Mouse (Mus musculus): ENCODE results near the gene Dgkh.

Dgkh gene

GRCm38 (mm10) chr14:78674606-78675005, 58.0 kb downstream of the Dgkh start:
- no peak for DNase-seq (ENCODE audit: low spot score)

- no peak for DNase-seq (ENCODE audit: low spot score)
Measured at GRCm38 (mm10) chr14:78669986-78670385, 62.6 kb downstream of the Dgkh start.

DNA sequence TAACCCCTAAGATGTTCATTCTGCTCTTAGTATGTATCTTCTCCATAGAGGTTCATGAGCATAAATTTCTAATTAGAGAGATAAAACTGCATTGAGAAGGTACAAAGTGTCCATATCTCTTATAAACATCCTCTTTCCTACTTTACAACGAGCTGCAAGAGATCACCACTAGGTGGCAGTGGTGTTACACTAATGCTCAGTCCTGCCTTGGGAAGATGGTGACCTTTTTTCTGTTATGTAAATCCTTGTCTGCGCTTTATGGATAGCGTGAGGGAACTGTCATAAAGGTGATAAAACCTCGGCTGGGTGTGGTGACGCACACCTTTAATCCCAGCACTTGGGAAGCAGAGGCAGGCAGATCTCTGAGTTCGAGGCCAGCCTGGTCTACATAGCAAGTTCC, 64.3 kb downstream of the Dgkh start:
- peak; percentile 89 for DNase-seq (ENCODE audit: low spot score)

DNA sequence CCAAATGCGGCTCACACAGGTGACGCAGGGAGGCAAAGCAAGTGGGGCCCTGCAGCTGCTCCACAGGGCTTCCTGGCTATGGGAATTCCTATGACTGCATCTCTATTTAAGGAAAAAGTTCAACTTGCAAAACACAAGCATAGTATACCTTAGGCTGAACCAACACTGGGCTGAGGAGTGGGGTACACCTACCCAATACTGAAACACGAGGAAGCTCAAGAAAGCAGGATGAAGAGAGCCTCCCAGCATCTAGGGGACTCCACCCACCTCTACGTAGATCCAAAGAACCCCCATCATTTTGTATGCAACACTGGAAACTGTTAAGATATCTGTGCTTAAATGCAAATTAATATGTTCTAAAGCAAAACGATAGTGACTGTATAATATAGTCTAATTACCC, 64.8 kb downstream of the Dgkh start:
- no peak for DNase-seq (ENCODE audit: low spot score)

DNA sequence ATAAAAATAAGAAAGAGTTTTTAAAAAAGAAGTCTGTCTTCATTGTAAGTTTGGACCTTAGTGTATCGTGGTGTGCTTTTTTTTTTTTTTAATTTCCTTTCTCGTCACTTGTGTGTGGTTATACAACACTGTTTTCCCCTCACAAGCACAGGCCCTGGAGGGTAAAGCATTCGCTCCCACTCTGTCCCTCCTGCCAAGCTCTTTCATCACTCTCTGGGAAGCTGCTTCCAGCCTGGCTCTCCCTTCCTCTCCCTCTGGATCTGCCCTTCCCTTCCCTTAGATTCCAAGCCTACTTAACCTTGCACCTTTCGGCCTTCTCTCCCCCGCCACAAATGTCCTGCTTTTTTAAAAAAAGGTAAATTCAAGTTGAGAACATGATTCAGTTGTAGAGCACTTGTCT, 69.9 kb downstream of the Dgkh start:
- DNase-seq (ENCODE audit: low spot score), result no peak

- no peak for DNase-seq (ENCODE audit: low spot score)
Measured at GRCm38 (mm10) chr14:78661462-78661861, 71.1 kb downstream of the Dgkh start.

DNA sequence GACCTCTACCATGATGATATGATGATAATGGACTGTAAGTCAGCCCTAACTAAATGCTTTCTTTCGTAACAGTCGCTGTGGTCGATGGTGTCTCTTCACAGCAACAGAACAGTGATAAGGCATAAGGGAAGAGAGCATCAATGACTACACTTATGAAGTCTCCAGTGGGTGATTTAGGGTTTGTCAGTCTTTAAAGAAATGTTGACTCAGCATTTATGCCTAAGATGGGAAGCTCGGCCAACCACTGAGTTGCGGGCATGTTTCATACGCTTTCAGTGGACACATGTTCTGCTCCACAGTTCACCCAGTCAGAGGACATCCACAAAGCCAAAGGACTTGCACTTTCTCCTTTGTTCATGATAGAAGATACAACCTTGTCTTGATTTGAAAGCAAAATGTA, 73.9 kb downstream of the Dgkh start:
- DNase-seq (ENCODE audit: low spot score), result no peak

DNA sequence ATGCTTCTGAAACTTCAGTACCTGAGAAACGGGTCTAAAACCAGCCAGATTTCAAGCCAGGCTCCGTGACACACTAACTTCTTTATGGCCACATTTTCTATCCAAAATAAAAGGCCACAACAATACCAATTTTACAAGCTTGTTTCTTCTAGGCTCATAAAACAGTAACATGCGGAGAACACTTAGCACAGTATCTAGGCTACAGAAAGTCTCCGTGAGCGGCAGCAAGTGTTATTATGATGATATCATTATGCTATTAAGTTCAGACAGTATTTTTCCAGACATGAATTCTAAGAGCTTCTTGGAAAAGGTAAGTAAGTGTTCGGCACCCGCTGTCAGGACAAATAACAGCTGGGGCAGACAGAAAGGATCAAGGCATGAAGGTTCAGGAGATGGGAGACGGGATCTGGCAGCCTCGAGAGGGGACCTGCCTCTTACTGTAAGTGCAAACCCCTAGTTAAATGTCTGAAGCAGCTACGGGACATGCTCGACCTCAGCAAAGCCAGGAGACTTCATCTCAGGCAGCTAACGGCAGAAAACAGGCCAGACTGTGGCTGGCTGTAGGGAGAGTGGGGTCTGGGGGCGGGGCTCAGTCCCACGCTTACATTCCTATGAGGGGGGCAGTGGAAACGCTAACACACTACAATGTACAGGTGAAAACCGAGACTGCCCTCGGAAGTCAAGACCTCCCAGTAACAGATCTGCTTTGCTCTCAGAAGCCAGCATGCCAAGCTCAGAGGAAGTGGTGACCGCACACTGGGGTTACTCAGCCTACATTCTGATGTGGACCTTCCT, 75.5 kb downstream of the Dgkh start:
- no peak for DNase-seq (ENCODE audit: low spot score)

DNA sequence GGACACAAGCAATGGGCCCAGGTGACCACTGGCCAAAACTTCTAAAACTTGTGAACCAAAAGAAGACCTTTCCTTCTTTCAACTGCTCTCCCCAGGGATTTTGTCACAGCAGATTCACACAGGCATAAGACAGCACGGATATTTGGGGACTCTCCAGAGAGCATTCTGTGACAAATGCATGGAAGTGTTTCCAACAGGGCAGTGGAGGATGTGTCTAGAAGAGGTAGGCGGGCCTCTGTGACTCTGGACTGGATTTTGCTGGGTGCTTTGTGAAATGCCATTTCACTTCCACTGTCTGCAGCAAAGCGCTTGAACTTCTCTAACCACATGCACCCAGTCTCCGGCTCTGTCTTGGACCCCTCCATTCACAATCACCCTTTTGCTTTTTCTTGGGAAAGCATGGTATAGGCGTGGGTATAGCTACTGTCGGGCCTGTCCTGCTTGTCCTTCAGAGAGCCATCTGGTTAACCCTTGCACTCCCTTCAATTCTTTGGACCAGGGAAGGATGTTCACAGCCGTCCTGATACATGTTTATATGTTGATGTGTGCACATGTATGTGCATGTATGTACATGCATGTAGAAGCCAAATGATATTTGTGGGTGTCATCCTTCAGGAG, 77.5 kb downstream of the Dgkh start:
- no peak for DNase-seq (ENCODE audit: low spot score)

GRCm38 (mm10) chr14:78654196-78654595, 78.4 kb downstream of the Dgkh start:
- no peak for DNase-seq (ENCODE audit: low spot score)

GRCm38 (mm10) chr14:78653333-78653732, 79.2 kb downstream of the Dgkh start:
- no peak for DNase-seq (ENCODE audit: low spot score)

DNA sequence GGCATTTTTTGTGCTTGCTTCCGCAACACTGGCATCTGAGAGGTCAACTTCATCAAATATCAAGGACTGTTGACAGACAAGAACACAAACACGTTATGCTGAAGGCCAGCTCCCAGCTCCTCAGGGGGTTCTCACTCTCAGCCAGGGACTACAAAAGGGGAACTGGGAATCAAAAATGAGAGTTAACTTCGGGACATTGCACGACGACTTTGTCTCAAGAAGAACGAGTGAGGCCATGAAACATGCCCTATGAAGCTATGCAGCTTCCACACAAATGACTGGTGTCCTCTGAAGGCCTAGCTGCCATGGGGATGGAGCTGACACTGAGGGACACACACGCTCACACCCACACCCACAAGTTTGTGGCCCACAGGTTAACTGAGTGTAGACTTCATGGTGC, 80.9 kb downstream of the Dgkh start:
- no peak for DNase-seq (ENCODE audit: low spot score)

DNA sequence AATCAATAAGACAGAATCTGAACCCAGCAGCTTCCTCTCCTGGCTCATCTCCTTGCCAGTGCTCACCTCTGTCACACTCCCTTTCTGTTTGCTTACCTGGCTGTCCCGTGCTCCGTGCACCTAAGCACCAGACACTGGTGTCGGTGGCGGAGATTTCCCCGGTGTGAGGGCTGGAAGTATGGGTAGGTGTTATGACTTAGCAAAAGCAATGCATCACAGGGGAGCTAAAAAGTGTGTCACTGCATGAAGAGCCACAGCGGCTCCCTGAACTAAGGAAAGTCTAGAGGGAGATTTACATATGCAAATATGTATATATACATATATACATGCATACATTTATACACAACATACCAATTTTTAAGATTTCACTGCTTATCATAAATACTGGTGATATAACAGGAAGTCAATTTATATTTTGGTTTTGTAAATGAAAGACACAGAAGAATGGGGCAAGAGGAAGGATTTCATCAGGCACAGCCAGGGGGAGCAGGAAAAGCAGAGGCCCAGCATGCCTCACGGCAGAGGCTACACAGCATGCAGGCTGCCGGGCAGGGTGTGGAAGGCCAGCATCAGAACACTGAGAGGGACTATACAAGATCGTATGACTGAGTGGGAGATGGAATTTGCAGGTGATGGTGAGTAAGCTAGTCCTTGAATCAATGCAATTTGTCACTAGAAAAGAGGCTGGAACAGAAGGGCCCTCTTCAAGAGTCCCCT, 82.0 kb downstream of the Dgkh start:
- no peak for DNase-seq (ENCODE audit: low spot score)

DNA sequence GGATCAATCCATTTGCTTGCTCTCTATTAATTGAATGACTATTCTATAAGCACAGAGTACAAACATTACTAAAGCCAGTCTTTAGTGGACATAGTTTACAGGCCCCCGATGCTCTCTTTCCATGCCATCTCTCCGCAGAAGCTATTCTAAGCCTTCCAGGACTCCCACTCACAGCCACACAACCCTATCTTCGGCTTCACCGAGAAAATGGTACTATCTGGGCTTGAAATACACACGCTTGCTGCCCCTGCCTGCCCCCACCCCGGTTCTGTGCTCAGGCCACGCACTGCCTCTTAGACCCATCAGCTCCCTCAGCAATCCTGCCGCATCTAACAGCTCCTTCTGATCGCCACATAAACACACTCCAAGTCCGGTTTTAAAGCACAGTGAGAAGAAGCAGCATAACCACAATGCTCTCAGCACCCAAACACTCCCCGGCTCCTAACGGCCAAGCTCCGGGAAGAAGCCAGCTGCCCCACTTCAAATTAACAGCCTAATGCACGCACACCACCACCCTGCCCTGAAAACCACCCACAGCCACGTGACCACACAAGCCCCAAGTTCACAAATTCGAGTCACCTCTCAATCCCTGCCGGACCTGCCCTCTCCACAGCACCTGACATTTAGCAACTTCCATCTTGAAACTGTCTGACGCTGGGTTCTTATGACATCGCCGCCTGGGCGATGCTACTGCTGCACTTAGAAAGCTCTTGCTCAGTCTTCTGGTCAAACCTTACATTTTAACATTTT, 82.9 kb downstream of the Dgkh start:
- DNase-seq (ENCODE audit: low spot score), result no peak

- DNase-seq (ENCODE audit: low spot score), result no peak
Measured at GRCm38 (mm10) chr14:78645622-78646021, 87.0 kb downstream of the Dgkh start.

DNA sequence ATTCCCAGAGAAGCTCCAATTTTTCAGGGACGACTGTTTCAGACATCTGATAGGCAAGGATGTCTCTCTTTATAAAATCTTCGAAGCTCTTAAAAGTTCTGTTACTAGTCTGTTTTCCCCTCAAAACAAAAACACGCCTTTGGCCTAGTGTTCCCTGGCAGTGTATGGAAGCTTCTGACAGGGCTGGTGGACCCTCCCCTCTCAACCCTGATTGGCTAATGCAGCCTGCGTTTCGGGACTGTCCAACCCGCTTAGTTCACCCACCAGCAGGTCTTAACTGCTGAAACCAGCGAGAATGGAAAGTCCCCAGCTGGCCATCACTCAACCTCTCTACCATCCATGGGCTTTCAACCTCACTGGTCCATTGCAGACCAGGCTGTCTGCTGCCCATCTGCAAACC, 91.3 kb downstream of the Dgkh start:
- no peak for DNase-seq (ENCODE audit: low spot score)

- no peak for DNase-seq (ENCODE audit: low spot score)
Measured at GRCm38 (mm10) chr14:78639691-78640090, 92.9 kb downstream of the Dgkh start.

- DNase-seq (ENCODE audit: low spot score), result no peak
Measured at GRCm38 (mm10) chr14:78635612-78636400, 96.8 kb downstream of the Dgkh start.

DNA sequence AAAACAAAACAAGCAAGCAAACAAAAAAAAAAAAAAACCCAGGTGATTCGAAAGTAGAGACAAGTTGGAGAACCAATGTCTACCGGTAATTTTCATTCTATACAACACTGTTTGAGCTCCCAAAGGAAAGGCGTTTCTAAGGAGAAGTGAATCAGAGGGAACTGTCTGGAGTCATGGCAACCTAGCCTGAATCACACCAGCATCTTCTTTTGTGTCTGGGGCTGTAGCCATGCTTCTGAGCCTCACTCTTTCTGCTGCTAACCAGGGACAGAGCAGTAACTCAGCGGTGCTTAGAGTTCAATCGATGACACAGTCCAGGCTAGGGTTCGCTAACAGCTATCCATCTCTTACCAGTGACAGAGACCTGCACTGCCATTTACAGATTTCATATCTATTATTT, 99.8 kb downstream of the Dgkh start:
- no peak for DNase-seq (ENCODE audit: low spot score)

DNA sequence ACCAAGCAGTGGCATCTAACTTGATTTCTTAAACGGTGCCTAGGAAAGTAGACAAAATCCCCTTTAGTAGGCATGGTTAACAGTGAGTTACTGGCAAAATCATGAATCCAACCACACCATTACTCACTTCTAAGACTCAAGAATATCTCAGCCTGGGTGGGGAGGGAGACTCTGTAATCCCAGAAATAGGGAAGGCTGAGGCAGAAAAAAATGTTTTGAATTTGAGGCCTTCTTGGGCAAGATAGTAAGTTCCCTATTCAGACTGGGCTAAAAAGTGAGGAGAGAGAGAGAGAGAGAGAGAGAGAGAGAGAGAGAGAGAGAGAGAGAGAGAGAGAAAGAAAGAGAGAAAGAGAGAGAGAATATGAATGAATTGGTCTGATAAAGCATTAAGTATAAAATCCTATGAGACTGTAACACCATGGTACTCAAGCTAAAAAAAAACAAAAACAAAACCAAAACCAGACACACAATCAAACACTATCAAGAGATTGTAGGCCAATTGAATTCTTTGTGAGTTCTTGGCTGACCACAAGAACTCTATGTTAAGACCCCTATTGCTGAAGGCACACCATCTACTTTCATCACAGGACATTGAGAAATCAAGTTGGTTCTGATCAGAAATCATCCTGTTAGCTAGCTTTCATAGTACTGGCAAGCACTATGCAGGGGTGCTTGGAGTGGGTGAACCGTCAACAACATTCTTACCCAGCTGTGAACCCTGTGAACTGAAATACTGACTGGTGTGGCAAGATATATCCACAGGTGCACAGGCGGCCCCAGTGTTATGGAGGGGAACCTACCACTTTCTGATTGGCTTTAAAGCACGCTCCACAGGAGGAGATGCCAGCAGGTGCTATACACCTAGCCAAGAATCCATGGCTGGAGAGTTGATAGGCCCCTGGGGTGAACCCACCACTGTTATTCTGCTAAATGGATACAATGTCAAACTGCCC, 101.4 kb downstream of the Dgkh start:
- DNase-seq (ENCODE audit: low spot score), result no peak

Data from layer of hippocampus, adult 11-12 months (tissue).